Mouse (Mus musculus) small intestine, adult 2 months (tissue): ENCODE measurements around the gene Gtpbp8.

Experiments used
- CTCF ChIP-seq: fragments of 200-500 bp; IDR thresholded peaks from 2 replicates; pipeline ENCODE4 v1.5.1; 2012; ENCODE audit warnings: low read depth, mild to moderate bottlenecking, control low read depth, inconsistent platforms, low read length, moderate library complexity, mixed read lengths; ENCODE audit not compliant: insufficient replicate concordance, insufficient read length; ENCODE audit errors: extremely low read depth
- POLR2A ChIP-seq: fragments of 200-500 bp; IDR thresholded peaks from 2 replicates; pipeline ENCODE4 v1.6.1; 2012; ENCODE audit warnings: low read depth, mild to moderate bottlenecking, control low read depth, inconsistent platforms, low read length, moderate library complexity

DNA sequence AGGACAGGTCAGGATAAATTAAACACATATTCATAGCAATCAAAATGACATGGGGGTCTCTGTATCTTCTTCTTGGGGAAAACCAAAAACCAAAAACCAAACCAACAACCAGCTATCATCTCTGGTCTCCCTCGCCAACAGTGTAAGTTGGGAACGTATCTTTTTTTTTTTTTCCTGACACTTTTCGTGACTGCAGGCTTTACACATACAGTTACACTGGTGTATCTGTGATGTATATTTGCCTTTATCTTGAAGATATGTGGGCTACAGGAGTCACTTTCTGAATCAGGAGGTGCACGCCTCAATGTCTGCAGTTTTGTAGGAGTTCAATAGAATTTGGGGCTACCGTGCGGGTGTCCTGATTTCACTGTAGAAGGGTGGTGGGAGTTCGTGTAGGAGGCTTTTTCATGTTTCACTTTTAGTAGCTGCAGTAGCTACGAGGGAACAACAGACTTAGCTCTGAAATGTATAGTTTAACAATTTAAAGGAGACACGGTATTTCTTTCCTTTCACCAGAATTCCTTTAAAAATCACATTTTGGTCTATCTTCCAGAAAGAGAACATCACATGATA lies 20.2 kb upstream of the Gtpbp8 start:
- TF ChIP-seq CTCF = no peak
- TF ChIP-seq POLR2A = no peak
